Mouse (Mus musculus) urinary bladder, adult 2 months (tissue): ENCODE measurements around the gene Fam178b. TPM values are rescaled to one million over a fixed set of nuclear protein-coding genes. Genes with fewer than 3 reads are reported as not detected.

Experiments used
- DNase-seq: peaks from one replicate; pipeline ENCODE4 v3.0.0; 2022; ENCODE audit warnings: low spot score
- polyA plus RNA-seq: library from polyadenylated mRNA; depleted of rRNA; stranded (reverse); fragments of >200 nt; gene quantifications from 2 replicates; pipeline ENCODE4 v1.2.3, GENCODE M21; 2012

Gene Fam178b
- polyA plus RNA-seq, 1 experiment, result 4.3 TPM

DNA sequence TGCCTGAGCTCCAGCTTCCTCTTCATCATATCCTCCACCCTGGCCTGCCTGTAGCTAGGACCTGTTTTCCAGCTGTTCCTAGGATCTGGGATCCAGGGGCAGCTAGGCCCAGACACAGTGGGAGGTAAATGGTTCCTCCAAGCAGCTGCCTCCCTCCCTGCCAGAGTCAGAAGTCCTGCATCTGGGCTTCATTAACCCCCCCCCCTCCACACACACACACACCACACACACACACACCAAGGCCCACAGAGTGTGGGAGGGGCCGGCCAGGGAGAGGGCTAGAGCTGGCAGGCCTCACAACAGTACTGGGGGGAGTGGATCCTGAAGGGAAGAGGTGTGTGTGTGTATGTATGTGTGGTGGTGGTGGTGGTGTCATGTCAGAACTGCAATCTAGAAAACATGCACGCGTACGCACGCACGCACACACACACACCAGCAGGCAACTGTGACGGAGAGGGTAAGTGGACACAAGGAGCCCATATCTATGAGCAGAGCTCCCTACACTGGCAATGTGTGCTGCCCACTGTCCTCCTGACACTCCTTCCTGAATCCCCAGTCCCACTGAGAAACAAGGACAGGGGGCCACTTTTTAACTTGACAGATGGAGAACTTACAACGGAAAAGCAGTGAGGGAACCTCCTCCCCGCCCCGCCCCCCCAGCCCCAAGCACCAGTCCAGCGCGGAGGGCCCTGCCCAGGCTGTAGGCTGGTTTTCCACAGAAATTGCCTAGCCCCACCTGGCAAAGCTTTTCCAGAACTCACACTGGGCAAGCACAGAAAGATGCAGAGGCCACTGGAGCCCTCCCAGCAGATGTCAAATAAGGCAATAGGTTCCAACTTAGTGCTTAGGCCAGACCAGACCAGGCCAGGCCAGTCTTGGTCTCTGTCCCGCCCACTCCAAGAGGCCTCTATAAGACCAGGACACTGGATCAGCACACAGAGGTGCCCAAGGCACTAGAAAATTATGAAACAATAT is 94.2 kb downstream of the Fam178b start:
- DNase-seq, result no peak

GRCm38 (mm10) chr1:36587860-36588259 is 95.1 kb downstream of the Fam178b start:
- no peak for DNase-seq

- DNase-seq, result no peak
These were observed 96.7 kb downstream of the Fam178b start for GRCm38 (mm10) chr1:36586288-36586687.

GRCm38 (mm10) chr1:36583408-36584116 is 99.4 kb downstream of the Fam178b start:
- DNase-seq, result no peak

- no peak for DNase-seq
These were observed 100.8 kb downstream of the Fam178b start for GRCm38 (mm10) chr1:36582211-36582610.

- DNase-seq, result no peak
These were observed 101.7 kb downstream of the Fam178b start for GRCm38 (mm10) chr1:36581260-36581659.

- no peak for DNase-seq
These were observed 102.4 kb downstream of the Fam178b start for GRCm38 (mm10) chr1:36580384-36581207.

- DNase-seq, result no peak
These were observed 103.0 kb downstream of the Fam178b start for GRCm38 (mm10) chr1:36579974-36580383.

DNA sequence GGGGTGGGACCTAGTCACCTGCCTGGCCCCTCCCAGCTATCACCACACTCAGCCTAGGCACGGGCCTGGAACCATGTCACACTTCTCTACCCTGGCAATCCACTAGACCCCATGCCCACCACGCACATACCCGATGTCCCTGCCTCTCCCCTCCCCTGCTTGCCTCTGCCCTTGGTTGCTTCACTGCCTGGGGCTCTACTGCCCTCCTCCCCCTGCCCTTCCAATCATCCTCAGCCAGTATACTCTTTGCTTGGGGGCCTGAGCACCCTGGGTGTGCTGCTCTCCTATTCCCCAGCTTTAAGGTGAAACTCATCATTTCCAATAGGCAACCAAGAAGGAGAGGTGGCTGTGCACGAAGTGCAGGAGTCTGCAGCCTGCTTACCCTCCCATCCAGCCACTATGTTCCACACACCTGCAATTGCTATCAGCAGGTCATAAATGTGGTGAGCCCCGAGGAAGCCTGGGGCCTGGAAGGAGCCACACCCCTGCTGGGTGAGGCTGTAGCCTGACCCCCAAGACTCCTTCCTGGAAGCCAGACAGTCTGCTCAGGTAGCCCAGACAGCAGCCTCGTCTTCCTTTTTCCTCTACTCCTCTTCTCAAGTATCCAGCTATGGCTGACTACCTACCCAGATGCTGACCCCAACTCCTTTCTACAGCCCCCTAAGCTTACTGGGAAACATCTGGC is 105.8 kb downstream of the Fam178b start:
- DNase-seq, result no peak

GRCm38 (mm10) chr1:36575347-36575746 is 107.6 kb downstream of the Fam178b start:
- no peak for DNase-seq

- no peak for DNase-seq
These were observed 108.6 kb downstream of the Fam178b start for GRCm38 (mm10) chr1:36574196-36574955.

DNA sequence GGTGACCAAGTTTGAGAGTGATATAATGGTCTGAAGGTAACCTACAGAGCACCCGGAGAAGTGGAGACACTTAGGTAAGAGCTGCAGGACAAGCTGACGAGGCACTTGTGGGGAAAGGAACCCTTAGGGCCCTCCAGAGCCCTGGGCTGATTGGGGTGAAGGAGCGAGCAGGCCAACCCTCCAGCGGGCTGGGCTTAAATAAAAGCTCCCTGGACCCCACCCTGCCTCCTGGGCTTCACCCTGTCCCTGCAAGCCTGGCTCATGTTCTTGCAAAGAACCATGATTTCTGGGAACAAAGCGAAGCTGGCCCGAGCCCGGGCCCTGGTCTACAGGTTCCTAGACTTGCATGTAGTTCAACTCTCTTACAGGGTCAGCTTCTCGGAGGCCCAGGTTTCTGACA is 109.5 kb downstream of the Fam178b start:
- no peak for DNase-seq

- DNase-seq, result no peak
These were observed 110.3 kb downstream of the Fam178b start for GRCm38 (mm10) chr1:36572709-36573108.

GRCm38 (mm10) chr1:36572140-36572700 is 110.8 kb downstream of the Fam178b start:
- no peak for DNase-seq

GRCm38 (mm10) chr1:36571627-36572026 is 111.4 kb downstream of the Fam178b start:
- no peak for DNase-seq

GRCm38 (mm10) chr1:36570320-36570719 is 112.7 kb downstream of the Fam178b start:
- no peak for DNase-seq

- DNase-seq, result no peak
These were observed 113.2 kb downstream of the Fam178b start for GRCm38 (mm10) chr1:36569694-36570276.

DNA sequence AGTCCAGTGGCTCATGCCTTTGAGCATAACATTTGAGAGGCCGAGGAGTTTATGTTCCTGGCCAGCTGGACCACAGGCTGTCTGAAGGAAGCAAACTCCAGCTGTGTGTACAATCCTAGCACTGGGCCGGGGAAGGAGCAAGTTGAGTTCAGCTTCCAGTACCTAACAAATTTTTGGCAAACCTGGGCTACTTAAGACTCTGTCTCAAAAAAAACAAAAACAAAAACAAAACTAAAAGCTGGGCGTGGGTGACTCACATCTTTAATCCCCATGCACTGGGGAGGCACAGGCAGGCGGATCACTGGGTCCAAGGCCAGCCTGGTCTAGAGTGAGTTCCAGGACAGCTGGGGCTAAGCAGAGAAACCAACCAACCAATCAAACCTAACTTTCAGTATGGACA is 114.2 kb downstream of the Fam178b start:
- DNase-seq, result no peak

GRCm38 (mm10) chr1:36567818-36568603 is 115.0 kb downstream of the Fam178b start:
- no peak for DNase-seq
